Mouse (Mus musculus) urinary bladder, postnatal 4 days (tissue): Measurements from ENCODE around the gene Smg6.
"Not testable (repeated sequence)": the region's sequence is repeated elsewhere in the genome, so short reads cannot be mapped to it uniquely, and the experiment has no call there.

Experiments used
- DNase-seq, 2 experiments: peaks; one replicate each; pipeline ENCODE4 v3.0.0; 2021 to 2022; ENCODE audit warnings: low spot score in 2 of 2

Gene Smg6

DNA sequence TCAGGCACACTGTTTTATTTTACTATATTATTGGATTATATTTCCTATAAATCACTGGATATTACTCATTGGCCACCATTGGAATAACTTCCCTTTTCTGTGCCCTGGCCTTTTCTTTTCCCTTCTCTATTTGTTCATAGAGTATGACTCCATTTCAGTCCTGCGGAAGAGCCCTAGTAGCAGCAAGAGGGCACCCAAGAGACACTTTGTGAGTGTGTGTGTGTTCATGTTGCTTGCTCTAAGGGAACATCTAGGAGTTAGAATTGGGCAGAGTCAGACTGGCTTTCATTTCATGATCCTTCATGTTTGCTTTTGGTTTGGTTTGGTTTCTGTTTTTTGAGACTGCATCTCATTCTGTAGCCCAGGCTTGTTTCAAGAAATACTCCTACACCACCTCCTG lies 68.5 kb downstream of the Smg6 start:
- DNase-seq = no peak

DNA sequence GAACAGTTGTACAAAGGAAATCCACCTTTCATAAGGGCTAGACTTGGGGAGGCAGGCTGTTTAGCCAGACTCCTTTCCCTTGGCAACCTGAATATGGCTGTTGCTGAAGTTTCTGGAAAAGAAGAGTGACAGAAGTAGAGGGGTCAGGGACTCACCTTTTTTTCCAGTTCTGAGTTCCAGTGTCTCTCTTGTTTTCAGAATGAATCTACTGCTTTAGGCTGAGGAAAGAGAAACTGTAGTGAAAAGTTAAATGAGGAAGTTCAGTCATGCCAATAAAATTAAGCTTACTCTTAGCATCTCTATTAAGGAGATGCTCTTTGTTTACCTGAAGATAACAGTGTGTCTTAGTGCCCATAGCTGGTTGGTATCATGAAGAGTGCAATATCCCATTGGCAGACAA lies 69.2 kb downstream of the Smg6 start:
- DNase-seq = no peak

GRCm38 (mm10) chr11:74996482-74996881 lies 70.9 kb downstream of the Smg6 start:
- DNase-seq = no peak

GRCm38 (mm10) chr11:75000869-75001653 lies 75.4 kb downstream of the Smg6 start:
- no peak for DNase-seq

DNA sequence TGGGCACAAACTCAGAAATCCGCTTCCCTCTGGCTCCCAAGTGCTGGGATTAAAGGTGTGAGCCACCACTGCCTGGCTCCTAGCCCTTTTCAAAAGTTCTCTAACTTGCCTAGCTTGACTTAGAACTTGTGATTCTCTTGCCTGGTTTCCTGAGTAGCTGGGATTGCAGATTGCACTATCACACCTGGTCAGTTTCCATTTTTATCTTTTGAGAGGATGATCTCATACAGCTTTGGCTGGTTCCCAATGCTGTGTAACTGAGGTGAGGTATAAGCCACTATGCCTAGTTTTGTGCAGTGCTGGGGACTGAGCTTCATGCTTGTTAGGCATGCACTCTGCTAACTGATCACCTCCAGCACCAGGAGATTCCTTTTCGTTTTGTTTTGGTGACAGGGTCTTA lies 82.6 kb downstream of the Smg6 start:
- no peak for DNase-seq

GRCm38 (mm10) chr11:75009537-75009936 lies 83.9 kb downstream of the Smg6 start:
- DNase-seq = not testable (repeated sequence)

GRCm38 (mm10) chr11:75012997-75013694 lies 87.5 kb downstream of the Smg6 start:
- DNase-seq = peak; percentile 76 to 79

- DNase-seq = no peak
Measured at GRCm38 (mm10) chr11:75013764-75014695, 88.4 kb downstream of the Smg6 start.

GRCm38 (mm10) chr11:75014816-75015215 lies 89.2 kb downstream of the Smg6 start:
- DNase-seq = no peak

DNA sequence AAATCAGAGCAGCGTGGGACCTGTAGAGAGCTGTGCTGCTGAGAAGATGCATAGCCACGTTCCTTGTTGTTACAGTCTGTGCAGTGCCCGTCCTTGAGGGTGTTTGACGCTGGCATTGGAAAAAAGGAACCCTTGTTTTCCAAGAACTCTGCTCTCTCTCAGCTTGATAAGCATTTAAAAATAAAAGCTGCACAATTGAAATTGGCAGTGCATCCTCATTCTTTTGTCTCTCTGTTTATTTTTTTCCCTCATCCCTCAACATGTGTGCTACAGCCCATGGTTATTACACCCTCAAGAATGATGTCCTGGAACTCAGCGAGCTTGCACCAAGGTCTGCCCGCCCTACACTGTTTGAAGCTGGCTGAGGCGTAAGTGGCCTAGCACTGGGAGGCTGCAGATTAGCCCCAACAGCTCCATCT lies 89.8 kb downstream of the Smg6 start:
- peak in 1 of 2 experiments; percentile 58 for DNase-seq

DNA sequence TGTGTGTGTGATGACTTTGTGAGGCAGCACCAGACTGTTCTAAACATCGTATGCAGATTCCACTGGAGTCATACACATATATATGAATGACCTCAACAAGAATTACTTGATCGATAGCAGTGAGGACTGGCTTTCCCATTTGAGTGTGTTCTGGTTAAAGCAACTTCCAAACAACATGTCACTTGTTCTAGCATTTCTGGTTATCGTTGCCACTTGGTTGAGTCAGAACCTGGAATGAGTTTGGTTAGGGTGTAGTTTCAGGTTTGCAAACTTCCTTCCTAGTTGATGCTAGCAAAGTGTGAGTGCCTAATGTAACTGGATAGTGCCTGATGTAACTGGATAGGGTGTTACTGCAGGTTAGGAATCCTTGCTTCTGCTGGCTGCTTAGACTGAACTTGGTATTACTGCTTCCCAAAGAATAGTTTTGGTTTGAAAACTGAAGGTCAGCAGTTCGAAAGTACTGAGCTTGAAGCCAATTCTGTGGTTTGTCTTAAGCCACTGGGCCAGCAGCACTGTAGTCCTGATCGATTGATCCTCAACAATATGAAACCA lies 90.8 kb downstream of the Smg6 start:
- no peak for DNase-seq

DNA sequence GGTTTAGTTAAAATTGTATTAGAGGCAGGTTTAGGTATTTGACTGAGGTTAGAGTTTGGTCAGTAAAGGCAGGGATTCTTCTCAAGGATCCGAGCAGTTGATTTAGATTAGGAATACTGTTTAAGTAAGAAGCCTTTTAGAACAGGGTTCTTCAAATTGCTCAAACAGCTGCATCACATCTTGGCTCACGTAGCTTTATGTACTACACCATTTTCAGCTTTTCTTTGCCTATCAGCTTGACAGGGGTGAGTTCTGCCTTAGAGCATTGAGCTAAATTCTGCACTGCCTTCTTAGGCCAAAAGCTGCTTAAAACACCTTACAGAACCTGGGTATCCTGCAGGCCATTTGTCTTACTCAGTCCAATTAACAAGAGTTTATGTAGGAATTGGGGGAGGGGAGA lies 92.2 kb downstream of the Smg6 start:
- DNase-seq = no peak

DNA sequence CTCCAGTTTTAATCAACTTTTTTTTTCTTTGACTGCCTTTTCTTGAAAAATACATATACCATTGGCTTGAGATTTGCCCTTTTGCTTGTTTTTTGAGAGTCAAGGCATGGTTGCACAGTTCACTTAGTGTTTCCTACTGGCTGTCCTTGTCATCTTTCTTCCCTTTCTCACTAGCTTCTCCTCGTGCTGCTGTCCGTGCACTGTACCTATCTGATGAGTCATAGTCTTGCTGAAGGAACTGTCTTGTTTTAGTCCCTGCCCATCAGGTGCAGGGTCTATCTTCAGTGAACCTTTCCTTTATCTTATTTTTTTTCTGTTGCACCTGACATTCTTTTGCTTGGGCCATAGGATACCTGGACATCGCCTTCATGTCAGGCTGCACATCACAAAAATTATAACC lies 101.4 kb downstream of the Smg6 start:
- DNase-seq = no peak

- no peak for DNase-seq
Measured at GRCm38 (mm10) chr11:75027616-75028015, 102.0 kb downstream of the Smg6 start.

DNA sequence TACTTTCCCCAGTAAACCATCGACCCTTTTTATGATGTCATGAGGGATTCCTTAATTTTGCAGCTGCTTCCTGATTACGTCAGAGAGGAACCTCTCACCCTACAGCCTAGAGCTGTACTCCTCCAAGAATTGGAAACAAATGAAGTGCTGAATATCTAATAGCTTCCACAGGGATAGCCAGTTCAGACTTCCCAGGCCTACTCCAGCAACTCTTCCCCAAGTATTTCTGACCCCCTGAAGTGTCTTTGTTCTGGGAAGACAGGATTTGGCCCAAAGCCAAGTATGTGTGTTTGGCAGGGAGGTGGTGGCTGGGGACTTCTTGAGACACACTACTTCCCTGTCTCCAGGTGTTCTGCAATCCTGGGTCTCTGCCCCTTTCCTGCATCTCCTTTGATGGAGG lies 105.6 kb downstream of the Smg6 start:
- DNase-seq = no peak

DNA sequence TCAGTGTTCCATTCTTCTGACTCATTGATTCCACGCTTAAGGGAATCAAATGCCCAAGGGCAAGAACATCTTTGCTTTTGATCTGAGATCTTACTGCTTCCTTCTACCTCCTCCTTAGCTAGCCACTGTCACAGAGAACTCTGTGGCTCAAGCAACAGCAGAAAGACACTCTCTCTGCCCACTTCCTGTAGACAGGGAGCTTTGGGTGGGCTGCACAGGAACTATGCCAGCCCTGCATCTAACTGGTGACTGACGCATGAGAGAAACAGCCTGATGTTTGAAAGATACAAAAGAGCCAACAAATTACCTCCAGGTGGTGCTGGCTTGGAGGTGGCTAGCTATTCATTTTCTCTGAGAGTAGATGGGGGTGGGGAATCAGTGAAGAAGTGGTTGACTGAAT lies 107.3 kb downstream of the Smg6 start:
- no peak for DNase-seq

GRCm38 (mm10) chr11:75033581-75034067 lies 108.0 kb downstream of the Smg6 start:
- DNase-seq = no peak

DNA sequence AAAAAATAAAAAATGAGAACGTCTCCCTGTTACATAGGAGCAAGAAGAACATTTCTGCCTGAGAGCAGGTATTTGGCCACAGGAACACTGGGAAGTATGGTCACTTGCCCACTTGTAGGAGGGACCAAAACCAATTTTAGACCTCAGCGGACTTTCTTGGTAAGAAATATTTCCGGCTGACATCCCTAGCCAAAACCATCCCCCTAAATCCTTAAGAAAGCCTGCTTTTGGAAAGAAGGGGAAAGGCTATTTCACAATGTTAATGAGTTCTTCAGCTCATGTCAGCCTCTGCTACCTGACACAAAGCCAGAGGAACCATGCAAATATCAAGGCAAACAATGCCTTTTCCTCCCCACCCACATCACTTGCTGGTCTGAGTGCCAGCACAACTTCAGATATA lies 108.5 kb downstream of the Smg6 start:
- no peak for DNase-seq

DNA sequence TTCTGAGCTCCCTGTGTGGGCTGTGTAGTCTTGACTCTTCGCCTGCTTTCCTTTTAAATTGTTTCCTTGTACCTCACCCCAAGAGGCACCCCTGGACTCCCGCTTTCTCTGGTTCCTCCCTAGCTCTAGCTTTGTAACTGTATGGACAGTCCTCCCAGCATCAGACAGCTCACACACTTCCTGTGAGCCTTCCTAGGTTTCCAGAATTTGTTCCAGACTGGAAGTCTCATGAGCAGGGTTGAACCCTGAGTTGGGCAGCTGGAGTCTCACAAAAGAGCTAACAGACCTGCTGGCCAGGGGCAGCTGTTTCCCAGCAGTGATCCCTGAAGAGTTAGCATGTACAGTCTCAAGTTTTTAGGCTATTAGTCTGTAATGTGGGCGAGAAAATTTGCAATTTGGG lies 118.7 kb downstream of the Smg6 start:
- no peak for DNase-seq

GRCm38 (mm10) chr11:75045822-75046221 lies 120.2 kb downstream of the Smg6 start:
- no peak for DNase-seq

DNA sequence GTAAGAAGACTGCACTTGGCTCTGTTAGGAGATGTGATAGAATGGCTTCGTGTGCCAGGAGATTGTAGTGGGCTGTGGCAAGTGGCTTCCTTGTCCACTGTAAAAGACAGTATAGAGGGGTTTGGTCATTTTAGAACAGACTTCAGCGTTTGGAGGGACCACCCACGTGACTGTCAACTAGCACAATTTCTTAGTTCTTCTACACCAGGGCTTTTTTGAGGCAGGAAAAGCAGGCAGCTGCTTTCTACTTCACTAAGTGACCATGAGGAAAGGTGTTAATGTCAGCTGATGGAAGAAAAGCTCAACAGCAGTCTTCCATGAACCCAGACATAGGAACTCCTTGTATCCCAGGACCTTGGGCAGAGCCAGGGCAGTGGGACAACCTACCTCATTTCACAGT lies 121.0 kb downstream of the Smg6 start:
- no peak for DNase-seq

GRCm38 (mm10) chr11:75047066-75047465 lies 121.4 kb downstream of the Smg6 start:
- DNase-seq = peak; percentile 81 to 83
